Mouse (Mus musculus) lung, postnatal 25 days (tissue): ENCODE measurements around the gene Kcnd2.

Experiments used
- DNase-seq: peaks from one replicate; pipeline ENCODE4 v3.0.0; 2022; ENCODE audit warnings: low spot score

Gene Kcnd2

DNA sequence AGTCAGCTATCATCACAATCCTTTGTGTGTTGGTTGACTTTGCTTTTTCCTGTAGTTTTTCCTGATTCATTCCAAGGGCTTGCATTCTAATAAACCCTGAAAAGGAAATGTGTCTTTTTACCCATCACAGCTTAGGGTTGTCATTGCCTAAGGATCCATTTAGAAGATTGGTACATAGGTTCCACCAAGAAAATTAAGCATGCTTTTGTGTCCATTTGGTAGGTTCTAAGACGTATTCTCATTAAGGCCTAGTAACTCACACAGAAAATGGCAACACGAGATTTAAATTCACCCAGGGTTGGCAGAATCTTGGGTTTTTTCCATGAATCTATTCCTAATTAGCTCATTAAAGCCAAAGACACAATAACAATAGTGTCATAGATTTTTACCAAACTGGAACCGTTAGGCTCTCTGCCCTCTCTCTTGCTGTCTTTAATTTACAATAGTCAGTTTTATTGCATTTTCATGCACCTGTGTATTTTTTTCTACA, 477.6 kb downstream of the Kcnd2 start:
- DNase-seq: no peak

DNA sequence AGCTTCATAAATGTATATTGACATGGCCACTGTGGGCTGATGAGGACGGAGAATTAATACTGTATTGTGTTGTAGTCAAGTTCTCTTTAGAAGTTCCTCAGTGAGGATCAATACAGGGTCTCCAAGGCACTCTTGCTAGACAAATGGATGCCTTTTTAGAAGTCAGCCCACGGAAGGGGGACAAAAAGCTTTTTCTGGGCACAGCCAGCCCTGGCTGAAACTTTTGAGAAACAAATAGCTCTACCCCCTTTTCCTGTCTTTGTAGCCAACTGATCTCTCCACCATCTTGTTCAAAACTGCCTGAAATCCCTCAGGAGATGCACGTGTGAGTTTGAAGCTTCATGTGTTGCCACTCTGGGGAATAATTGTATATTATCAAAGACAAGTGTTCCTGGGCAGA, 482.3 kb downstream of the Kcnd2 start:
- no peak for DNase-seq

DNA sequence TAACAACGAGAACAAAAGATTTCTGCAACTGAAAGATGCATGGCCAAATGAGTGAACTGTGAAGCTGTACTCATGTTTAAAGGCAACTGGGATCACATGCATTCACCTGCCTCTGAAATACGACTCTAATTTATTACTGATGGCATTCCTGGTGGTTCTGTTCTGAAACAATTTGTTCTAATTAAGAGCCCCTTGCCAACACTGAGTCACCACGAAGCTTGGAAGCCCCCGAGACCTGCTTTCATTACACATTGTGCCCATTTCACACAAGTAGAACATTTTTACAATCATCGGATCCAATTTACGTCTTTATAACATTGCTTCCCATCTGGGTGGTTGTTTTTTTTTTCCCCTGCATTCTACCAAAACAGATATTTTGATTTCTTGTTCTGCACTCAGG, 485.8 kb downstream of the Kcnd2 start:
- no peak for DNase-seq

DNA sequence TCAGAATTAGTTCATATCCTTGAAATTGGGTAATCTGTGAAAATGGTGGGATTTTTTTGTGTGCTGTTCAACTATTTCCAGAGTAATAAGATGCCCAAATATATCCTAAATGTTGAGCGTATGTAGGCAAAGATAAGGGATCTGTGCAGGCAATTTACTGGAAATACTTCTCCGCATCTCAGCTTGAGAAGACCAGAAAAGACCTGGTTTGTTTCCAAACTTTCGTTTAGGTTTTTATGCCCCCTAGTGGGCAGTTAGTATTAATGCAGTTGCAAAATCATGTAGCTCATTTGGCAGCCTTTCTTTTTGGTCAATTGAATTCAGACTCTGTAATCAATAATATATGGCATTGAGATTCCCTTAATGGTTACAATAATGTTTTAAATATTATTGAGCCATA, 493.9 kb downstream of the Kcnd2 start:
- DNase-seq: peak; percentile 8

DNA sequence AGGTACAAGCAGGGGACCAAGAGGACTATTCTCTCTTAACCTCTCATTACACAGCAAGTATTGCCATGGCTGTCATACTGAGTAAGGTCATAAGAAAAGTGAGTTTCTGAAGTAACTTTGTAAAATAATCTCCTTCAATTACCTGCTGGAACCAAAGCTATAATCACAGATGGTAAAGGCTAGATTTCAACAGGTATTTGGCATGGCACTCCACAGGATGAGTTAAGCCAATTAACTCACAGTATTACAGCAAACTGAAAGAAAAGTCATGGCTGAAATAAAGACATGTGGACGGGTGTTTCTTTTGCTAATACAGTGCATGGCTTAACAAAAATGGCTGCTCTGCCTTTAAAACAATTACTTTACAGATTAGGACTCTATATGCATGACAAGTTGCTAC, 503.8 kb downstream of the Kcnd2 start:
- DNase-seq: no peak

DNA sequence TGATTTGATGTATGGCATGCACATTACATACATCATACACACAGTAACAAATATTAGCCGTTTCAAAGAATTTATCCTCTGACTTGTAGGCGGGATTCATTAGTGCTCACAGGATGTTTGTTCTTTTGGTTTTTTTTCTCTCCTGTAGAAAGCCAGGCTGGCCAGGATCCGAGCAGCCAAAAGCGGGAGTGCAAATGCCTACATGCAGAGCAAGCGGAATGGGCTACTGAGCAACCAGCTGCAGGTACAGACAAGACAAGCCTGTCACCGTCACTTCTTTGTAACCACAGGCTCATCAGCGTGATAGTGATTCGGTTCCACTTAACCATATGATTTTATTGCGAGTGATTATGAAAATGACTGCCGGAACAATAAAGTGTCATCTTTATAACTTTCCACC, 506.9 kb downstream of the Kcnd2 start:
- no peak for DNase-seq

DNA sequence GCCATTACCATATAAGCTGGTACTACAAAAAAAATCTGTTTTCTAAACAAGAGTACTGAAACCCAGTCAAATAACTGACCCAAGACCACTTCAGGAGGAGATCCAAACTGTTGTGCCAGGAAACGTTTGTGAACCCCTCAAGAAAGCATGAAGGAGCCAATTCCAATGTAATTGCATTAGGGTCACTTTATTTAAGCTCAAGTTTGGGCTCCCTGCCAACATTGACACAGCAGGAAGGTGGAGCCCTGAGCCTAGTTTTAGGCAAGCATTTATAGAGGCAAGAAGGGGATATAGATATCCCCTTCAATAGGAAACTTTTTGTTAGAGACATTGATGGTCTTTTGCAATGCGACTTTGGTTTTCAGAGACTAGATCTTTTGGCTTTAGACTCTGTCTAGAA, 525.3 kb downstream of the Kcnd2 start:
- DNase-seq: no peak

DNA sequence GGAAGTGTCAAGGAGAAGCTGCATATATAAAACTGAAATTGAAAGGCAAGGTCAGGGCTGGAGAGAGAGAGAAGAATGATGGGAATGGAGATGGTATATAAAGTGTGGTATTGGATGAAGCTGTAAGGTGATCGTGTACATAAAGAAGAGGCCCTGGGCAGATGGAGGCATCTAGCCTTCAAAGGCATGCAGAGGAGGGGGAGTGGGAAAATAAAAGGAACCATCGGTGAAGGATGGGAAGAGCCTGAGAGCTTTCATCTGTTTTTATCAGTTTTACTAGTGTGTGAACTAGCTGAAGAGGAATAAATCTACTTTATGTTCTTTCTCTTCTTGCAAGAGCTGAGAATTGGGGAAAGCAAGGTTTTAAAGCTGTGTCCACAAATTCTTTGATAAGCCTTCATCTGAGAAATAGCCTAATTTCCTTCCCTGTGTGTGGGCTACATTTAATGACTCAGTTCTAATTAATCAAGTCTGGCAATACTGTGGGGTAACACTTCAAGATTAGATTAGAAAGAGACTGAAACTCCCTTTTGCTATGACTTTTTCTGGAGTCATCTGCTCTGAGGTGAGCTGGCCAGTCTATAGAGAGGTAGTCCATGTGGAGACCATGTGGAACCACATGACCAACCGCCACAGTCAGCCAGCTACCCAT, 529.4 kb downstream of the Kcnd2 start:
- DNase-seq: no peak

DNA sequence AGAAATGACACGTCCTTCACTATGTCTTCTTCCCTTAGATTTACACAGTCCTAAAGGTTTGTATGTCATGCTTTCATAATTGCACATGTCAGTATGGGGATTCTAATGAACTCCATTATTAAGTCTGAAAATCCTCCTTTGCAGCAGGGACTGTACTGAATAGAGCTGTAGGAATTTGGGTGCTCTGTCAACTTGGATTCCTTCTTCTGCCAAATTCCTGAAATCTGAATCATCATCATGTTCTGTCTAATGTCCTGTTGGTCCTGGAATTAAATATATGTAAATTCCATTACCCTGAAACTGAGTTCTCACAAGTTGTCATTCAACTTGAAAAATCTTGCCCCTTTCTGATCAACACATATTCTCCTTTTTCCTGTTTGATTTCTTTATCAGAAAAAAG, 532.2 kb downstream of the Kcnd2 start:
- no peak for DNase-seq

DNA sequence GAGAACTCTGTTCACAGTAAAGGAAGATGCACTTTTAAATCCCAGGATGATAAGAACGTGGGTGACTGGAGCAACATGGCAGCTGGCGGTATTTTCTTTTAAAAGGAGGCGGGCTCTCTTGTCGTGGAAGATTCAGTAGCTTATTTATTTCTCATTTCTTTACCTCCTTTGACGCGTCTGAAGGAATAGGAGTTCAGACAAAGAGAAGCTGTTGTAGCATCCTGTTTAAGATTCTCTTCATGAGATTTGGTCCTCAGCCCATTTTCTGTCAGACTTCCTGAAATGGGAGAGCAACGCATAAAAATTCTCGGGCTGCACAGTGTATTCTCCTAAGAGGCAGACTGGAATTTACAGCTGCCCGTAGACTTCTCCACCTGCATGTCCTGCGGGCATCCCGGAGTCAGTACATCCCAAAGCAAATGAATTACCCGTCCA, 552.5 kb downstream of the Kcnd2 start:
- no peak for DNase-seq

DNA sequence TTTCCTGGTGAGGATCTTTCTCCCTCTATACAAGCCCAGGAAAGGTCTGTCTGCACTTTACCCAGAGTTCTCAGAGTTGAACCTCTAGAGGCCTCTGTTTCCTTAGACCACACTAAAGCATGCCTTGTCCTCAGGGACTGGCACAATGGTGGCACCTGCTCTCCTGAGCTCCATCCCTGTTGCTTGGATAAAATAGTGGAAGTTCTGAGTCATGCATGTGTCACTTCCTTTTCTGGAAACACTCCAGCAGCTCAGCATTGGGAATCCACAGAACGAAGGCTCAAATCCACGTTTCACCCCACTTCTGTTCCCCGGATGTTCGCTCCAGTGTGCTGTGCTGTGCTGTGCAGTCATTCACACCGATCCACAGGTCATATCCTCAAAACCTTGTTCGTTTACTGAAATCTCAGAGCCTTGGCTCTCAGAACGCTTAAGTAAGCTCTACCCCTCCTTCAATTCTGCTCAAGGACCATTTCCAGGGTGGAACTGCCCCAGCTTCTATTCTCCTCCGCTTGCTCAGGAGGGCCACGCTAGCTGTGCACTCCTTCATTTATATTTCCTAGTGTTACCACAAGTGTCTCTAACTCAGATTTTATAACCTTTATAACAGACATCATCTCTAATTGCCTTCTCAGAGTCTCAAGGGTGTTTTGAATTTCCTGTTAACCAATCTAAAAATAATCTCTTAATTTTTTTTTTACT, 553.6 kb downstream of the Kcnd2 start:
- peak; percentile 34 for DNase-seq

DNA sequence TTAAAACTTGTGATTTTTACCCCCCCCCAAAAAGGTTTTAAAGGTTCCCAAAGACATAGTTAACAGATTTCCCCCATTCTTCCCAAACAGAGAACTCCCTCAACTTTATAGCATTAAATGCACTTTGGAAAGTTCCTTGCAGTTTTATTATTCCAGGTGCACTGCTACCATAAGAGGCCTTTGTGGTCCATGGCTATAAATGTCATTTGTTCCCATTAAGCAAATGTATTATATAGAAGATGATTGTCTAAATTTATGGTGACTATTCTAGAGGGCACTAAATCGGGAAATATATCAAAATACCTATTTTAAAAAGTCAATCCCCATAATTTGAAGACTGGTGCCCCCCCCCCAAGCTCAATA, 554.1 kb downstream of the Kcnd2 start:
- DNase-seq: no peak

DNA sequence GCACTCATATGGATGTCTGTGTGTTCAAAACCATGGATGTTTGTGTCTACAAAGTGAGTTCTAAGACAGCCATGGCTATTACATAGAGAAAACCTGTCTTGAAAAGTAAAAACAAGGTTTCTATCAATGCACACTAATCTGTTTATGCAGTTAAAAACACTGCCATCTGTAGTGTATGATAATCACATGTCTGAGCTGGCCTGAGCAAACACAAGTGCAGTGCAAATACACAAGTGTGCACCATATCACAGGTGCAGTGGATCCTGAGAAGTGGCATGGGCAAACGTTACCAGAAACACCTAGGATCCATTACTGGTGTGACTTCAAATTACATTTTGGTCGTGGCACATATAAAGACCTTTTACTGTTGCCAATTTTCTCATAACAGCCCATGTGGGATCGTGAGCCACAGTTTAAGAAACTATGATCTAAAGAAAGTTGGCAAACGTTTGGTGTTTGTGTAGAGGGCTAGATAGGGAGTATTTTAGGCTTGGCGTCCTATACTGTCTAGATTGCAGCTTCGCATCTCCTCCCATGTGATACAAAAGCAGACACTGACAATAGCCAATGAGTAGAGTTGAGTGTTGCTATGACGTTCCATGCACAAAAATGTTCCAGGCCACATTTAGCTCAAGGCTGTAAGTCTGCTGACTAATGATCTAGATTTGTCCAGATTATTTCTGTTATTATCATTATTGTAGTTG, 559.1 kb downstream of the Kcnd2 start:
- DNase-seq: no peak
